Mouse (Mus musculus): ENCODE measurements around the gene Trappc10. TPM values are rescaled to one million over a fixed set of nuclear protein-coding genes. Genes with fewer than 3 reads are reported as not detected.
"Not testable (repeated sequence)": the region's sequence is repeated elsewhere in the genome, so short reads cannot be mapped to it uniquely, and the experiment has no call there.

The Trappc10 gene
- total RNA-seq, 2 experiments from 2014 or later = 50.7 to 53.6 TPM

- DNase-seq = no peak
These were observed 33.1 kb downstream of the Trappc10 start for GRCm38 (mm10) chr10:78211311-78211710.

GRCm38 (mm10) chr10:78201182-78201581 is 43.3 kb downstream of the Trappc10 start:
- DNase-seq = no peak

- DNase-seq = no peak
These were observed 51.5 kb downstream of the Trappc10 start for GRCm38 (mm10) chr10:78192933-78193332.

GRCm38 (mm10) chr10:78186076-78186475 is 58.4 kb downstream of the Trappc10 start:
- DNase-seq = not testable (repeated sequence)

GRCm38 (mm10) chr10:78185381-78185725 is 59.1 kb downstream of the Trappc10 start:
- no peak for DNase-seq

- peak; percentile 94 to 96 for DNase-seq
These were observed 59.7 kb downstream of the Trappc10 start, which contains the start of gene Pwp2 for GRCm38 (mm10) chr10:78184531-78185380. TSS of gene Pwp2 (minus strand) at chr10:78185149.

GRCm38 (mm10) chr10:78183577-78183976 is 60.9 kb downstream of the Trappc10 start:
- no peak for DNase-seq

GRCm38 (mm10) chr10:78182321-78182720 is 62.1 kb downstream of the Trappc10 start:
- DNase-seq = no peak

GRCm38 (mm10) chr10:78174474-78174873 is 70.0 kb downstream of the Trappc10 start:
- DNase-seq = no peak

- no peak for DNase-seq
These were observed 72.9 kb downstream of the Trappc10 start for GRCm38 (mm10) chr10:78171581-78171980.

GRCm38 (mm10) chr10:78171057-78171456 is 73.4 kb downstream of the Trappc10 start:
- no peak for DNase-seq

- DNase-seq = no peak
These were observed 74.0 kb downstream of the Trappc10 start for GRCm38 (mm10) chr10:78170445-78170844.

GRCm38 (mm10) chr10:78169281-78170042 is 75.0 kb downstream of the Trappc10 start, which contains the start of gene D10Jhu81e:
TSS of gene D10Jhu81e (minus strand) at chr10:78169782.
- peak; percentile 100 for DNase-seq

- no peak for DNase-seq
These were observed 75.6 kb downstream of the Trappc10 start for GRCm38 (mm10) chr10:78168792-78169191.

- DNase-seq = no peak
These were observed 76.7 kb downstream of the Trappc10 start for GRCm38 (mm10) chr10:78167775-78168174.

GRCm38 (mm10) chr10:78167333-78167732 is 77.1 kb downstream of the Trappc10 start:
- no peak for DNase-seq

- DNase-seq = no peak
These were observed 79.0 kb downstream of the Trappc10 start for GRCm38 (mm10) chr10:78165256-78166005.

GRCm38 (mm10) chr10:78164786-78165185 is 79.7 kb downstream of the Trappc10 start:
- DNase-seq = no peak

GRCm38 (mm10) chr10:78163923-78164322 is 80.5 kb downstream of the Trappc10 start:
- peak; percentile 70 to 82 for DNase-seq

GRCm38 (mm10) chr10:78163241-78163640 is 81.2 kb downstream of the Trappc10 start:
- DNase-seq = no peak

GRCm38 (mm10) chr10:78162646-78163045 is 81.8 kb downstream of the Trappc10 start:
- no peak for DNase-seq

GRCm38 (mm10) chr10:78161096-78161495 is 83.3 kb downstream of the Trappc10 start:
- peak; percentile 62 to 64 for DNase-seq

Data from adrenal gland, postnatal 36 days (tissue).